Mouse (Mus musculus): Measurements from ENCODE around the gene Tbc1d15.

The Tbc1d15 gene

GRCm38 (mm10) chr10:115241082-115241595 lies 10.1 kb downstream of the Tbc1d15 start:
- no peak for DNase-seq

GRCm38 (mm10) chr10:115237931-115238330 lies 13.3 kb downstream of the Tbc1d15 start:
- peak; percentile 36 for DNase-seq

- DNase-seq, result no peak
These were observed 14.5 kb downstream of the Tbc1d15 start for GRCm38 (mm10) chr10:115236733-115237132.

- DNase-seq, result peak; percentile 80
These were observed 15.8 kb downstream of the Tbc1d15 start for GRCm38 (mm10) chr10:115235501-115235900.

GRCm38 (mm10) chr10:115233798-115234197 lies 17.5 kb downstream of the Tbc1d15 start:
- peak; percentile 41 for DNase-seq

GRCm38 (mm10) chr10:115232513-115232912 lies 18.8 kb downstream of the Tbc1d15 start:
- no peak for DNase-seq

GRCm38 (mm10) chr10:115229023-115229422 lies 22.2 kb downstream of the Tbc1d15 start:
- peak; percentile 83 for DNase-seq

GRCm38 (mm10) chr10:115226586-115226985 lies 24.7 kb downstream of the Tbc1d15 start:
- peak; percentile 71 for DNase-seq

GRCm38 (mm10) chr10:115223845-115224244 lies 27.4 kb downstream of the Tbc1d15 start:
- peak; percentile 34 for DNase-seq

- DNase-seq, result peak; percentile 50
These were observed 38.2 kb downstream of the Tbc1d15 start for GRCm38 (mm10) chr10:115212916-115213580.

- DNase-seq, result no peak
These were observed 45.4 kb downstream of the Tbc1d15 start for GRCm38 (mm10) chr10:115205825-115206224.

- peak; percentile 57 for DNase-seq
These were observed 46.0 kb downstream of the Tbc1d15 start for GRCm38 (mm10) chr10:115205284-115205683.

- DNase-seq, result peak; percentile 33
These were observed 60.1 kb downstream of the Tbc1d15 start for GRCm38 (mm10) chr10:115191214-115191613.

- peak; percentile 4 for DNase-seq
These were observed 63.9 kb downstream of the Tbc1d15 start for GRCm38 (mm10) chr10:115187390-115187789.

- DNase-seq, result peak; percentile 88
These were observed 66.6 kb downstream of the Tbc1d15 start, which contains the start of gene Tph2 for GRCm38 (mm10) chr10:115184697-115185096. Gene Tph2 (minus strand): TSS chr10:115185022.

- peak; percentile 21 for DNase-seq
These were observed 70.2 kb downstream of the Tbc1d15 start for GRCm38 (mm10) chr10:115181034-115181433.

GRCm38 (mm10) chr10:115178019-115178418 lies 73.2 kb downstream of the Tbc1d15 start:
- DNase-seq, result peak; percentile 58

GRCm38 (mm10) chr10:115175591-115175991 lies 75.7 kb downstream of the Tbc1d15 start:
- DNase-seq, result peak; percentile 54

- peak; percentile 61 for DNase-seq
These were observed 77.9 kb downstream of the Tbc1d15 start for GRCm38 (mm10) chr10:115173336-115173735.

- DNase-seq, result peak; percentile 89
These were observed 79.9 kb downstream of the Tbc1d15 start for GRCm38 (mm10) chr10:115171351-115171818.

GRCm38 (mm10) chr10:115170496-115171350 lies 80.5 kb downstream of the Tbc1d15 start:
- peak; percentile 44 for DNase-seq

GRCm38 (mm10) chr10:115169410-115169809 lies 81.9 kb downstream of the Tbc1d15 start:
- DNase-seq, result peak; percentile 62

- peak; percentile 31 for DNase-seq
These were observed 91.0 kb downstream of the Tbc1d15 start for GRCm38 (mm10) chr10:115160289-115160688.

All from heart, adult 11 months (tissue).